Mouse (Mus musculus): ENCODE data around the gene Hacd4. TPM values are rescaled to one million over a fixed set of nuclear protein-coding genes. Genes with fewer than 3 reads are reported as not detected.

Gene Hacd4
- 0.65 TPM for polyA plus RNA-seq (2017; shearing (Covaris generic))

GRCm38 (mm10) chr4:88438326-88438989, at the start of gene Hacd4:
TSS of gene Hacd4 (minus strand) at chr4:88438928.

Other genes starting within 250 kb of the Hacd4 start
- not detected for gene Ifnb1, start 83.8 kb upstream of the Hacd4 start, polyA plus RNA-seq (2017; shearing (Covaris generic))
- gene Ifna15, start 119.3 kb upstream of the Hacd4 start, polyA plus RNA-seq (2017; shearing (Covaris generic)) = not detected
- not detected for gene Ifna14, start 132.9 kb upstream of the Hacd4 start, polyA plus RNA-seq (2017; shearing (Covaris generic))
- gene Ifna9, start 153.5 kb upstream of the Hacd4 start, polyA plus RNA-seq (2017; shearing (Covaris generic)) = not detected
- not detected for gene Ifna12, start 164.4 kb upstream of the Hacd4 start, polyA plus RNA-seq (2017; shearing (Covaris generic))
- gene C87499, start 195.5 kb upstream of the Hacd4 start, polyA plus RNA-seq (2017; shearing (Covaris generic)) = not detected
- gene Ifna13, start 205.5 kb upstream of the Hacd4 start, polyA plus RNA-seq (2017; shearing (Covaris generic)) = not detected
- gene Ifna16, start 238.0 kb upstream of the Hacd4 start, polyA plus RNA-seq (2017; shearing (Covaris generic)) = not detected
- not detected for gene Ifna2, start 245.0 kb upstream of the Hacd4 start, polyA plus RNA-seq (2017; shearing (Covaris generic))